Mouse (Mus musculus) CD4-positive helper T cell, adult 2 months (primary cell): Measurements from ENCODE around the gene Bbof1.

Source experiments
- DNase-seq: peaks from one replicate; pipeline ENCODE4 v3.0.0-alpha.2; 2012; ENCODE audit warnings: low read depth, missing footprints, low spot score

Bbof1 gene

GRCm38 (mm10) chr12:84462856-84463255 is 54.0 kb downstream of the Bbof1 start:
- DNase-seq = no peak

- peak; percentile 63 for DNase-seq
Measured at GRCm38 (mm10) chr12:84468701-84469100, 59.8 kb downstream of the Bbof1 start.

- no peak for DNase-seq
Measured at GRCm38 (mm10) chr12:84478937-84479336, 70.1 kb downstream of the Bbof1 start.

- no peak for DNase-seq
Measured at GRCm38 (mm10) chr12:84481251-84481650, 72.4 kb downstream of the Bbof1 start.

- no peak for DNase-seq
Measured at GRCm38 (mm10) chr12:84482778-84483585, 74.1 kb downstream of the Bbof1 start.

GRCm38 (mm10) chr12:84487324-84488056 is 78.6 kb downstream of the Bbof1 start:
- DNase-seq = no peak
